Mouse (Mus musculus): ENCODE results near the gene Wdr31. TPM values are rescaled to one million over a fixed set of nuclear protein-coding genes. Genes with fewer than 3 reads are reported as not detected.

The Wdr31 gene
- polyA plus RNA-seq, 1 experiment: 14.8 TPM

- TF ChIP-seq CTCF (IDR thresholded peaks at IDR 0.05; ENCODE audit: low read depth, low read length) (no peak), EP300 (IDR thresholded peaks at IDR 0.05; ENCODE audit: insufficient read depth, low read depth, low read length) (no peak), POLR2A (IDR thresholded peaks at IDR 0.05; ENCODE audit: insufficient read depth, low read length) (no peak)
These were observed 42.5 kb downstream of the Wdr31 start for GRCm38 (mm10) chr4:62427978-62428758.

GRCm38 (mm10) chr4:62425891-62426290 lies 44.8 kb downstream of the Wdr31 start:
- Histone ChIP-seq H3K9ac (ENCODE audit: low read depth, poor library complexity, severe bottlenecking) (no peak overlapping the region), H3K4me3 (ENCODE audit: low read depth, low read length) (no peak overlapping the region), H3K27ac (ENCODE audit: insufficient read depth, low read length) (no peak overlapping the region), H3K9me3 (replicated peaks; ENCODE audit: control insufficient read depth, insufficient read depth, low read length, poor library complexity, severe bottlenecking) (no peaks in the 10 kb centered on the region), H3K36me3 (ENCODE audit: control insufficient read depth, insufficient read depth, low read length, poor library complexity, severe bottlenecking) (peaks cover 30% of the 10 kb centered on the region), H3K27me3 (ENCODE audit: control insufficient read depth, insufficient read depth, low read length, poor library complexity, severe bottlenecking) (no peaks in the 10 kb centered on the region), H3K4me1 (ENCODE audit: control insufficient read depth, insufficient read depth, low read length) (no peaks in the 10 kb centered on the region)
- no peak for TF ChIP-seq EP300 (IDR thresholded peaks at IDR 0.05; ENCODE audit: insufficient read depth, low read depth, low read length)
- no peak for TF ChIP-seq POLR2A (IDR thresholded peaks at IDR 0.05; ENCODE audit: insufficient read depth, low read length)
- TF ChIP-seq CTCF (IDR thresholded peaks at IDR 0.05; ENCODE audit: low read depth, low read length): no peak

More at GRCm38 (mm10) chr4:62427978-62428758, 42.5 kb downstream of the Wdr31 start:
- no peak overlapping the region for H3K27ac ChIP-seq (ENCODE audit: insufficient read depth, low read length)
- no peaks in the 10 kb centered on the region for H3K27me3 ChIP-seq (ENCODE audit: control insufficient read depth, insufficient read depth, low read length, poor library complexity, severe bottlenecking)
- H3K4me3 ChIP-seq (ENCODE audit: low read depth, low read length): 0 out of 2 replicates have a peak overlapping the region, but pooled peaks have one; percentile 7
- H3K4me1 ChIP-seq (ENCODE audit: control insufficient read depth, insufficient read depth, low read length): no peaks in the 10 kb centered on the region
- H3K9me3 ChIP-seq (replicated peaks; ENCODE audit: control insufficient read depth, insufficient read depth, low read length, poor library complexity, severe bottlenecking): no peaks in the 10 kb centered on the region
- peaks cover 10% of the 10 kb centered on the region for H3K36me3 ChIP-seq (ENCODE audit: control insufficient read depth, insufficient read depth, low read length, poor library complexity, severe bottlenecking)
- no peak overlapping the region for H3K9ac ChIP-seq (ENCODE audit: low read depth, poor library complexity, severe bottlenecking)

GRCm38 (mm10) chr4:62419091-62419490 lies 51.6 kb downstream of the Wdr31 start:
- Histone ChIP-seq H3K4me1 (ENCODE audit: control insufficient read depth, insufficient read depth, low read length) (no peaks in the 10 kb centered on the region), H3K9me3 (replicated peaks; ENCODE audit: control insufficient read depth, insufficient read depth, low read length, poor library complexity, severe bottlenecking) (no peaks in the 10 kb centered on the region), H3K9ac (ENCODE audit: low read depth, poor library complexity, severe bottlenecking) (no peak overlapping the region), H3K27me3 (ENCODE audit: control insufficient read depth, insufficient read depth, low read length, poor library complexity, severe bottlenecking) (no peaks in the 10 kb centered on the region), H3K36me3 (ENCODE audit: control insufficient read depth, insufficient read depth, low read length, poor library complexity, severe bottlenecking) (peaks cover 94% of the 10 kb centered on the region), H3K4me3 (ENCODE audit: low read depth, low read length) (no peak overlapping the region), H3K27ac (ENCODE audit: insufficient read depth, low read length) (no peak overlapping the region)
- no peak for TF ChIP-seq EP300 (IDR thresholded peaks at IDR 0.05; ENCODE audit: insufficient read depth, low read depth, low read length)
- TF ChIP-seq POLR2A (IDR thresholded peaks at IDR 0.05; ENCODE audit: insufficient read depth, low read length): no peak
- no peak for TF ChIP-seq CTCF (IDR thresholded peaks at IDR 0.05; ENCODE audit: low read depth, low read length)

- Histone ChIP-seq H3K4me3 (ENCODE audit: low read depth, low read length) (no peak overlapping the region), H3K27me3 (ENCODE audit: control insufficient read depth, insufficient read depth, low read length, poor library complexity, severe bottlenecking) (no peaks in the 10 kb centered on the region), H3K9me3 (replicated peaks; ENCODE audit: control insufficient read depth, insufficient read depth, low read length, poor library complexity, severe bottlenecking) (no peaks in the 10 kb centered on the region), H3K4me1 (ENCODE audit: control insufficient read depth, insufficient read depth, low read length) (no peaks in the 10 kb centered on the region), H3K36me3 (ENCODE audit: control insufficient read depth, insufficient read depth, low read length, poor library complexity, severe bottlenecking) (peaks cover 92% of the 10 kb centered on the region), H3K27ac (ENCODE audit: insufficient read depth, low read length) (no peak overlapping the region), H3K9ac (ENCODE audit: low read depth, poor library complexity, severe bottlenecking) (no peak overlapping the region)
- TF ChIP-seq EP300 (IDR thresholded peaks at IDR 0.05; ENCODE audit: insufficient read depth, low read depth, low read length) (no peak), CTCF (IDR thresholded peaks at IDR 0.05; ENCODE audit: low read depth, low read length) (no peak), POLR2A (IDR thresholded peaks at IDR 0.05; ENCODE audit: insufficient read depth, low read length) (no peak)
These were observed 52.2 kb downstream of the Wdr31 start for GRCm38 (mm10) chr4:62418448-62418847.

- Histone ChIP-seq H3K9ac (ENCODE audit: low read depth, poor library complexity, severe bottlenecking) (no peak overlapping the region), H3K36me3 (ENCODE audit: control insufficient read depth, insufficient read depth, low read length, poor library complexity, severe bottlenecking) (peaks cover 60% of the 10 kb centered on the region), H3K27ac (ENCODE audit: insufficient read depth, low read length) (no peak overlapping the region), H3K27me3 (ENCODE audit: control insufficient read depth, insufficient read depth, low read length, poor library complexity, severe bottlenecking) (no peaks in the 10 kb centered on the region), H3K9me3 (replicated peaks; ENCODE audit: control insufficient read depth, insufficient read depth, low read length, poor library complexity, severe bottlenecking) (peaks cover 9% of the 10 kb centered on the region), H3K4me1 (ENCODE audit: control insufficient read depth, insufficient read depth, low read length) (no peaks in the 10 kb centered on the region), H3K4me3 (ENCODE audit: low read depth, low read length) (no peak overlapping the region)
- TF ChIP-seq CTCF (IDR thresholded peaks at IDR 0.05; ENCODE audit: low read depth, low read length) (no peak), POLR2A (IDR thresholded peaks at IDR 0.05; ENCODE audit: insufficient read depth, low read length) (no peak), EP300 (IDR thresholded peaks at IDR 0.05; ENCODE audit: insufficient read depth, low read depth, low read length) (no peak)
These were observed 59.1 kb downstream of the Wdr31 start for GRCm38 (mm10) chr4:62411606-62412005.

- H3K9me3 ChIP-seq (replicated peaks; ENCODE audit: control insufficient read depth, insufficient read depth, low read length, poor library complexity, severe bottlenecking): peaks cover 9% of the 10 kb centered on the region
- no peak overlapping the region for H3K27ac ChIP-seq (ENCODE audit: insufficient read depth, low read length)
- no peaks in the 10 kb centered on the region for H3K27me3 ChIP-seq (ENCODE audit: control insufficient read depth, insufficient read depth, low read length, poor library complexity, severe bottlenecking)
- TF ChIP-seq CTCF (IDR thresholded peaks at IDR 0.05; ENCODE audit: low read depth, low read length) (no peak), POLR2A (IDR thresholded peaks at IDR 0.05; ENCODE audit: insufficient read depth, low read length) (no peak), EP300 (IDR thresholded peaks at IDR 0.05; ENCODE audit: insufficient read depth, low read depth, low read length) (no peak)
- H3K4me1 ChIP-seq (ENCODE audit: control insufficient read depth, insufficient read depth, low read length): no peaks in the 10 kb centered on the region
- no peak overlapping the region for H3K9ac ChIP-seq (ENCODE audit: low read depth, poor library complexity, severe bottlenecking)
- H3K36me3 ChIP-seq (ENCODE audit: control insufficient read depth, insufficient read depth, low read length, poor library complexity, severe bottlenecking): peaks cover 47% of the 10 kb centered on the region
- no peak overlapping the region for H3K4me3 ChIP-seq (ENCODE audit: low read depth, low read length)
These were observed 60.4 kb downstream of the Wdr31 start for GRCm38 (mm10) chr4:62410325-62410724.

Data from ES-Bruce4 (cell line).